Mouse (Mus musculus): ENCODE data around the gene Cav2. TPM values are rescaled to one million over a fixed set of nuclear protein-coding genes. Genes with fewer than 3 reads are reported as not detected.

Cav2 gene
- polyA plus RNA-seq, 1 experiment from 2014 or later, result 9.3 TPM

GRCm38 (mm10) chr6:17314241-17314640 is 33.3 kb downstream of the Cav2 start:
- Histone ChIP-seq H3K27ac (no peak overlapping the region), H3K4me1 (no peaks in the 10 kb centered on the region), H3K36me3 (no peaks in the 10 kb centered on the region), H3K27me3 (no peaks in the 10 kb centered on the region; the same call in 1 of the 2 replicates), H3K4me3 (no peak overlapping the region), H3K9me3 (no peaks in the 10 kb centered on the region), H3K9ac (no peak overlapping the region), H3K4me2 (replicated peaks) (no peak overlapping the region)
- no peak for ATAC-seq (ENCODE audit: insufficient number of reproducible peaks, insufficient read depth, low FRiP score, low TSS enrichment)
- WGBS, result 88% methylated on average over 2 of the region's 2 CpGs

GRCm38 (mm10) chr6:17314659-17315616 is 34.0 kb downstream of the Cav2 start:
- Histone ChIP-seq H3K4me2 (replicated peaks) (no peak overlapping the region), H3K4me3 (no peak overlapping the region), H3K9ac (no peak overlapping the region), H3K36me3 (no peaks in the 10 kb centered on the region), H3K27ac (no peak overlapping the region), H3K9me3 (no peaks in the 10 kb centered on the region), H3K27me3 (no peaks in the 10 kb centered on the region), H3K4me1 (no peaks in the 10 kb centered on the region)
- ATAC-seq (ENCODE audit: insufficient number of reproducible peaks, insufficient read depth, low FRiP score, low TSS enrichment), result no peak
- WGBS, result 80% methylated on average over 5 of the region's 5 CpGs

GRCm38 (mm10) chr6:17316294-17317166 is 35.5 kb downstream of the Cav2 start:
- Histone ChIP-seq H3K27ac (no peak overlapping the region; the same call in 1 of the 2 replicates), H3K27me3 (no peaks in the 10 kb centered on the region), H3K36me3 (no peaks in the 10 kb centered on the region), H3K4me1 (no peaks in the 10 kb centered on the region), H3K9ac (no peak overlapping the region), H3K4me3 (no peak overlapping the region), H3K9me3 (no peaks in the 10 kb centered on the region), H3K4me2 (replicated peaks) (no peak overlapping the region)
- ATAC-seq (ENCODE audit: insufficient number of reproducible peaks, insufficient read depth, low FRiP score, low TSS enrichment), result no peak
- 67% methylated on average over 15 of the region's 15 CpGs for WGBS

- no peaks in the 10 kb centered on the region for H3K27me3 ChIP-seq
- no peak overlapping the region for H3K4me2 ChIP-seq (replicated peaks)
- H3K4me1 ChIP-seq, result no peaks in the 10 kb centered on the region
- ATAC-seq (ENCODE audit: insufficient number of reproducible peaks, insufficient read depth, low FRiP score, low TSS enrichment), result no peak
- no peaks in the 10 kb centered on the region for H3K36me3 ChIP-seq
- H3K27ac ChIP-seq, result no peak overlapping the region
- H3K9ac ChIP-seq, result no peak overlapping the region
- no peak overlapping the region for H3K4me3 ChIP-seq
- 48% methylated on average over 1 of the region's 1 CpGs for WGBS
- no peaks in the 10 kb centered on the region for H3K9me3 ChIP-seq
These were observed 36.2 kb downstream of the Cav2 start for GRCm38 (mm10) chr6:17317167-17317524.

GRCm38 (mm10) chr6:17317944-17318343 is 37.0 kb downstream of the Cav2 start:
- H3K4me1 ChIP-seq, result no peaks in the 10 kb centered on the region
- WGBS, result 67% methylated on average over 1 of the region's 1 CpGs
- H3K4me2 ChIP-seq (replicated peaks), result no peak overlapping the region
- H3K36me3 ChIP-seq, result no peaks in the 10 kb centered on the region
- H3K9ac ChIP-seq, result no peak overlapping the region
- H3K4me3 ChIP-seq, result no peak overlapping the region
- no peaks in the 10 kb centered on the region for H3K9me3 ChIP-seq
- no peak for ATAC-seq (ENCODE audit: insufficient number of reproducible peaks, insufficient read depth, low FRiP score, low TSS enrichment)
- no peak overlapping the region for H3K27ac ChIP-seq
- no peaks in the 10 kb centered on the region for H3K27me3 ChIP-seq

GRCm38 (mm10) chr6:17321976-17322375 is 41.0 kb downstream of the Cav2 start:
- no peak for ATAC-seq (ENCODE audit: insufficient number of reproducible peaks, insufficient read depth, low FRiP score, low TSS enrichment)
- no peak overlapping the region for H3K4me2 ChIP-seq (replicated peaks)
- H3K9ac ChIP-seq, result no peak overlapping the region
- H3K27me3 ChIP-seq, result no peaks in the 10 kb centered on the region
- 75% methylated on average over 6 of the region's 6 CpGs for WGBS
- peaks cover 1% of the 10 kb centered on the region for H3K4me1 ChIP-seq
- no peak overlapping the region for H3K4me3 ChIP-seq
- H3K27ac ChIP-seq, result no peak overlapping the region
- no peaks in the 10 kb centered on the region for H3K36me3 ChIP-seq
- no peaks in the 10 kb centered on the region for H3K9me3 ChIP-seq

GRCm38 (mm10) chr6:17327216-17327615 is 46.2 kb downstream of the Cav2 start:
- no peak overlapping the region for H3K27ac ChIP-seq
- H3K4me3 ChIP-seq, result no peak overlapping the region
- WGBS, result 25% methylated on average over 11 of the region's 11 CpGs
- peaks cover 6% of the 10 kb centered on the region for H3K4me1 ChIP-seq
- no peaks in the 10 kb centered on the region for H3K27me3 ChIP-seq
- no peaks in the 10 kb centered on the region for H3K36me3 ChIP-seq
- ATAC-seq (ENCODE audit: insufficient number of reproducible peaks, insufficient read depth, low FRiP score, low TSS enrichment), result no peak
- no peak overlapping the region for H3K9ac ChIP-seq
- peak overlapping the region; percentile 40 for H3K4me2 ChIP-seq (replicated peaks)
- no peaks in the 10 kb centered on the region for H3K9me3 ChIP-seq

- Histone ChIP-seq H3K36me3 (no peaks in the 10 kb centered on the region), H3K4me1 (peaks cover 6% of the 10 kb centered on the region), H3K9me3 (no peaks in the 10 kb centered on the region), H3K27me3 (no peaks in the 10 kb centered on the region), H3K9ac (no peak overlapping the region), H3K27ac (no peak overlapping the region), H3K4me2 (replicated peaks) (no peak overlapping the region), H3K4me3 (no peak overlapping the region)
- WGBS, result 87% methylated on average over 3 of the region's 3 CpGs
- no peak for ATAC-seq (ENCODE audit: insufficient number of reproducible peaks, insufficient read depth, low FRiP score, low TSS enrichment)
These were observed 48.8 kb downstream of the Cav2 start for GRCm38 (mm10) chr6:17329801-17330200.

GRCm38 (mm10) chr6:17337724-17338123 is 56.7 kb downstream of the Cav2 start:
- H3K4me1 ChIP-seq, result no peaks in the 10 kb centered on the region
- no peak for ATAC-seq (ENCODE audit: insufficient number of reproducible peaks, insufficient read depth, low FRiP score, low TSS enrichment)
- no peak overlapping the region for H3K27ac ChIP-seq
- H3K9me3 ChIP-seq, result no peaks in the 10 kb centered on the region
- H3K9ac ChIP-seq, result no peak overlapping the region
- H3K4me2 ChIP-seq (replicated peaks), result no peak overlapping the region
- H3K4me3 ChIP-seq, result no peak overlapping the region
- 91% methylated on average over 2 of the region's 2 CpGs for WGBS
- H3K27me3 ChIP-seq, result no peaks in the 10 kb centered on the region
- H3K36me3 ChIP-seq, result no peaks in the 10 kb centered on the region

All from embryonic facial prominence, embryonic 12.5 days (tissue).